Mouse (Mus musculus): Measurements from ENCODE around the gene Smim13. TPM values are rescaled to one million over a fixed set of nuclear protein-coding genes. Genes with fewer than 3 reads are reported as not detected.
A peak's percentile ranks its signal among the peaks of the same experiment; 100 is the strongest.
"Not testable (repeated sequence)": the region's sequence is repeated elsewhere in the genome, so short reads cannot be mapped to it uniquely, and the experiment has no call there.

The Smim13 gene
- polyA plus RNA-seq, 1 experiment from 2014 or later: 22.7 TPM

- Histone ChIP-seq H3K9me3 (ENCODE audit: control insufficient read depth, low read length) (no peaks in the 10 kb centered on the region), H3K4me2 (ENCODE audit: low read length) (no peak overlapping the region), H3K27ac (replicated peaks; ENCODE audit: low read depth, low read length) (no peak overlapping the region), H3K9ac (replicated peaks; ENCODE audit: low read length) (no peak overlapping the region), H3K4me3 (replicated peaks; ENCODE audit: low read depth, low read length) (no peak overlapping the region), H3K36me3 (ENCODE audit: control insufficient read depth, insufficient read depth, low read length) (no peaks in the 10 kb centered on the region), H3K4me1 (ENCODE audit: control insufficient read depth, insufficient read depth, low read length) (no peaks in the 10 kb centered on the region), H3K27me3 (ENCODE audit: control insufficient read depth, insufficient read depth, low read length) (no peaks in the 10 kb centered on the region)
- DNase-seq (no peak), ATAC-seq (ENCODE audit: low FRiP score, low TSS enrichment) (no peak)
- 94% methylated on average over 3 of the region's 3 CpGs for WGBS
These were observed 7.3 kb downstream of the Smim13 start for GRCm38 (mm10) chr13:41256962-41257361.

- no peak for ATAC-seq (ENCODE audit: low FRiP score, low TSS enrichment)
- Histone ChIP-seq H3K4me2 (ENCODE audit: low read length) (no peak overlapping the region), H3K27me3 (ENCODE audit: control insufficient read depth, insufficient read depth, low read length) (no peaks in the 10 kb centered on the region), H3K4me1 (ENCODE audit: control insufficient read depth, insufficient read depth, low read length) (no peaks in the 10 kb centered on the region), H3K36me3 (ENCODE audit: control insufficient read depth, insufficient read depth, low read length) (no peaks in the 10 kb centered on the region), H3K9ac (replicated peaks; ENCODE audit: low read length) (no peak overlapping the region), H3K9me3 (ENCODE audit: control insufficient read depth, low read length) (no peaks in the 10 kb centered on the region), H3K4me3 (replicated peaks; ENCODE audit: low read depth, low read length) (no peak overlapping the region), H3K27ac (replicated peaks; ENCODE audit: low read depth, low read length) (no peak overlapping the region)
- WGBS: 88% methylated on average over 4 of the region's 4 CpGs
- no peak for DNase-seq
These were observed 8.2 kb downstream of the Smim13 start for GRCm38 (mm10) chr13:41257851-41258250.

DNA sequence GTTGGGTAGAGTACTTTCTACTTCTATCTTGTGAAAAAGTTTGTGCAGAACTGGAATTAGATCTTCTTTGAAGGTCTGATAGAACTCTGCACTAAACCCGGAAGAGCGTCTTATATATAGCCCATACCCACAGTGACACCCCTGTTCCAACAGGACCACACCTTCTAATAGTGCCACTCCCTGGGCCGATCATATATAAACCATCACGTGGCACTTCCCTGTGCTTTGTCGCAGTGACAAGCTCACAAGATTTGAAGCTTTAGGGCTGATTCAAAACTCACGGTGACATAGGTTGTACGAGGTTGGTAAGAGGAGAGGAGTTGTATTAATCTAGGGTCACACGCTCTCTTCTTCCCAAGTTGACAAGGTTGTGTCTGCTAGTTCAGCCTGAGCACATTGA lies 12.0 kb downstream of the Smim13 start:
- H3K4me3 ChIP-seq (replicated peaks; ENCODE audit: low read depth, low read length); H3K4me1 ChIP-seq (ENCODE audit: control insufficient read depth, insufficient read depth, low read length); H3K4me2 ChIP-seq (ENCODE audit: low read length); H3K27me3 ChIP-seq (ENCODE audit: control insufficient read depth, insufficient read depth, low read length); H3K9ac ChIP-seq (replicated peaks; ENCODE audit: low read length); ATAC-seq (ENCODE audit: low FRiP score, low TSS enrichment); DNase-seq; H3K9me3 ChIP-seq (ENCODE audit: control insufficient read depth, low read length); H3K27ac ChIP-seq (replicated peaks; ENCODE audit: low read depth, low read length); H3K36me3 ChIP-seq (ENCODE audit: control insufficient read depth, insufficient read depth, low read length): not testable (repeated sequence)
- 97% methylated on average over 8 of the region's 8 CpGs for WGBS

- no peak for ATAC-seq (ENCODE audit: low FRiP score, low TSS enrichment)
- no peak for DNase-seq
- no peak overlapping the region for H3K4me3 ChIP-seq (replicated peaks; ENCODE audit: low read depth, low read length)
- 88% methylated on average over 5 of the region's 5 CpGs for WGBS
- H3K27me3 ChIP-seq (ENCODE audit: control insufficient read depth, insufficient read depth, low read length): no peaks in the 10 kb centered on the region
- H3K4me2 ChIP-seq (ENCODE audit: low read length): no peak overlapping the region
- no peaks in the 10 kb centered on the region for H3K36me3 ChIP-seq (ENCODE audit: control insufficient read depth, insufficient read depth, low read length)
- H3K4me1 ChIP-seq (ENCODE audit: control insufficient read depth, insufficient read depth, low read length): no peaks in the 10 kb centered on the region
- no peaks in the 10 kb centered on the region; the same call in 1 of the 2 replicates for H3K9me3 ChIP-seq (ENCODE audit: control insufficient read depth, low read length)
- no peak overlapping the region for H3K27ac ChIP-seq (replicated peaks; ENCODE audit: low read depth, low read length)
- H3K9ac ChIP-seq (replicated peaks; ENCODE audit: low read length): no peak overlapping the region
These were observed 13.8 kb downstream of the Smim13 start for GRCm38 (mm10) chr13:41263304-41264006.

DNA sequence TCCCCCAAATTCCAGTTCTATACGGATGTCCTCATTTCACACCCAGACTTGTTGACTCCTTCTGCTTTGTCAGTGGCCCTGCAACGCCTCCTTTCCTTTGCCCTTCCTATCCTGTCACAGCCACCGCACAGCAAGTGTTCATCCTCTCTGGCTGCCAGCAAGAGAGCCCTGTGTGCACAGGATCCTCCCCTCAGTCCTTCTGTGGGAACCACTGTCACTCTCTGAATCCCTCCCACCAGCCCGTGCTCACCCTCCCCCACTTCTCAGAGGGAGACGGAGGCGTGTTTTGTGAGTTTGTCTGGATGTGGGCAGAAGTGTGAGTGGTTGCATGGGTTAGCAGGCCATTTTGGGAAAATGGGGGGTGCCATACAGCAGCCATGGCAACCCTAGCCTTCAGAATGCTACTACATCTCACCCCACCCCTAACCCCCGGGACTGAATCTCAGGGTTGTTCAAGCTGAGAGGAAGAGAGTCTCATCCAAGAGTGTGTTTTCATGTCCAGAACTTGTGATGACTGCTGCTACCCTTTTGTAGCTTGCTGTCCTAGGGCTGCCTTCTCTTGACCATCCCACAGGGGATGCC lies 18.3 kb downstream of the Smim13 start:
- 20% methylated on average over 7 of the region's 7 CpGs for WGBS
- Histone ChIP-seq H3K4me1 (ENCODE audit: control insufficient read depth, insufficient read depth, low read length) (no peaks in the 10 kb centered on the region), H3K4me2 (ENCODE audit: low read length) (no peak overlapping the region), H3K9me3 (ENCODE audit: control insufficient read depth, low read length) (no peaks in the 10 kb centered on the region; the same call in 1 of the 2 replicates), H3K27me3 (ENCODE audit: control insufficient read depth, insufficient read depth, low read length) (no peaks in the 10 kb centered on the region), H3K27ac (replicated peaks; ENCODE audit: low read depth, low read length) (no peak overlapping the region), H3K4me3 (replicated peaks; ENCODE audit: low read depth, low read length) (no peak overlapping the region), H3K36me3 (ENCODE audit: control insufficient read depth, insufficient read depth, low read length) (no peaks in the 10 kb centered on the region), H3K9ac (replicated peaks; ENCODE audit: low read length) (no peak overlapping the region)
- ATAC-seq (ENCODE audit: low FRiP score, low TSS enrichment): no peak
- DNase-seq: peak; percentile 35

DNA sequence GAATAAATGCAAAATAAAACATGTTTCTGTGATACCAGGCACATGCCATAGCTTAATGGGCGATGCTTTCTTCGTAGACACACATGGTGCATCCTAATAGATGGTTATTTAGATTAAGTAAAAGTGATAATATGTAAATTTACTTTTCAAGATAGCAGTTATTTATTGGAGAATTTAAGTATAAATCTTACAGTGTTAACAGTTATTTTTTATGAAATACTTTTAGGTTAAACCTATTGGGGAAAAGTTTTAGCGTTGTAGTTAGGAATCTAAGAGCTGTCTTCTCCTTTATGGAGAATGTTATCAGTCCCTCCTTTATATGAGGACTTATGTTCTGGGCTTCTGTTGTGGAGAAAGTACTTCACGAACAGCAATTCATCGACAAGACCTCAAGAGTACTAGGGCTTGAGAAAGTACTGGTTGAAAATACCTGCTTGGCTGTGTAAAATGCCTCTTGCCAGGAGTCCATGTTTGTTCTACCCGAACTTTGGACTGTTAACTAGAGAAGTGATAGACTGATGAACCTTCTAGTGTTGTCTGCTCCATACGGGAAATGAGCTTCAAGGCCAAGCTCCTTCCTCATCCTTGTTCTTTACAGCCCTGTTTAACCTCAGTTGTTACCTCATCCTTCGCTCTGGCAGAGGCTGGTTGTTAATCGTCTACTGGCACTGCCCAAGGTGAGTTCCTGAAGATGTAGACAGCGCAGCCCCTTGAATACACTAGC lies 24.4 kb downstream of the Smim13 start, which contains the start of gene Gm17364:
Gene Gm17364 (minus strand): TSS at position 51 of the 724 bp plus-strand sequence.
- H3K4me3 ChIP-seq (replicated peaks; ENCODE audit: low read depth, low read length): no peak within 1 kb of the TSS
- no peaks in the 10 kb centered on the region for H3K4me1 ChIP-seq (ENCODE audit: control insufficient read depth, insufficient read depth, low read length)
- no peak for DNase-seq
- H3K9ac ChIP-seq (replicated peaks; ENCODE audit: low read length): no peak within 1 kb of the TSS
- WGBS: 95% methylated on average over 10 of the region's 10 CpGs
- no peak within 1 kb of the TSS for H3K27ac ChIP-seq (replicated peaks; ENCODE audit: low read depth, low read length)
- no peaks in the 10 kb centered on the region for H3K9me3 ChIP-seq (ENCODE audit: control insufficient read depth, low read length)
- H3K4me2 ChIP-seq (ENCODE audit: low read length): no peak within 1 kb of the TSS
- H3K36me3 ChIP-seq (ENCODE audit: control insufficient read depth, insufficient read depth, low read length): no peaks in the 10 kb centered on the region; the same call in 1 of the 2 replicates
- no peak for ATAC-seq (ENCODE audit: low FRiP score, low TSS enrichment)
- H3K27me3 ChIP-seq (ENCODE audit: control insufficient read depth, insufficient read depth, low read length): no peaks in the 10 kb centered on the region

DNA sequence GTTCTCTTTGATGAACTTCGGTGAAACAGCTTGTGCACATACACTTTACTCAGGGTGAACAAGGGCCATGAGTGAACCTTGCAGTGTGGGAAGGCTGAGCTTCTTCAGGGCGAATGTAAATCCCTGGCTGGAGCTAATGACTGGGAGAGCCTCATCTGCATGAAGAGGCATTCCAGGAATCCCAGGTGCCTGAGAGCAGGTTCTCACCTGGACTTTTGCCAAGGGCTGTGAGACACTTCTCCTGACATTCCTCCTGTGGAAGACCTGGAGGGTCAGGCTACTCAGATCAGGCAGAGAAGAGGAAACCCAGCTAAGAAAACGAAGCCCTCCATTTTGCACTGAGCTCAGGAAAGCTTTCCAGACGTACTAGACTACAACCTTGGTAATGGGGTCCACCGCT lies 31.1 kb downstream of the Smim13 start:
- H3K9me3 ChIP-seq (ENCODE audit: control insufficient read depth, low read length): no peaks in the 10 kb centered on the region
- no peak for DNase-seq
- H3K4me3 ChIP-seq (replicated peaks; ENCODE audit: low read depth, low read length): no peak overlapping the region
- no peak overlapping the region for H3K27ac ChIP-seq (replicated peaks; ENCODE audit: low read depth, low read length)
- H3K9ac ChIP-seq (replicated peaks; ENCODE audit: low read length): no peak overlapping the region
- no peaks in the 10 kb centered on the region for H3K36me3 ChIP-seq (ENCODE audit: control insufficient read depth, insufficient read depth, low read length)
- 80% methylated on average over 5 of the region's 5 CpGs for WGBS
- no peak overlapping the region for H3K4me2 ChIP-seq (ENCODE audit: low read length)
- no peak for ATAC-seq (ENCODE audit: low FRiP score, low TSS enrichment)
- H3K27me3 ChIP-seq (ENCODE audit: control insufficient read depth, insufficient read depth, low read length): no peaks in the 10 kb centered on the region
- no peaks in the 10 kb centered on the region for H3K4me1 ChIP-seq (ENCODE audit: control insufficient read depth, insufficient read depth, low read length)

GRCm38 (mm10) chr13:41283256-41283655 lies 33.6 kb downstream of the Smim13 start:
- H3K27me3 ChIP-seq (ENCODE audit: control insufficient read depth, insufficient read depth, low read length): no peaks in the 10 kb centered on the region
- no peak overlapping the region for H3K9ac ChIP-seq (replicated peaks; ENCODE audit: low read length)
- ATAC-seq (ENCODE audit: low FRiP score, low TSS enrichment): no peak
- peak; percentile 95 for DNase-seq
- no peaks in the 10 kb centered on the region for H3K4me1 ChIP-seq (ENCODE audit: control insufficient read depth, insufficient read depth, low read length)
- no peak overlapping the region for H3K27ac ChIP-seq (replicated peaks; ENCODE audit: low read depth, low read length)
- H3K4me3 ChIP-seq (replicated peaks; ENCODE audit: low read depth, low read length): no peak overlapping the region
- no peaks in the 10 kb centered on the region for H3K36me3 ChIP-seq (ENCODE audit: control insufficient read depth, insufficient read depth, low read length)
- WGBS: 27% methylated on average over 5 of the region's 5 CpGs
- no peak overlapping the region for H3K4me2 ChIP-seq (ENCODE audit: low read length)
- H3K9me3 ChIP-seq (ENCODE audit: control insufficient read depth, low read length): no peaks in the 10 kb centered on the region
